Comparison of ENCODE assay signal across 16 mouse cellular contexts in genomic region chr10:106914822-106915221, GRCm38 (mm10).
"Had no signal": no experiment of that assay in that cellular context is flagged by ENCODE, and none has a peak within 500 bp of the region (broad histone marks: within the 10 kb centered on the region; RNA-seq: fewer than 3 reads in every experiment).

No protein-coding gene starts in this region.

- DNase-seq: retina, postnatal 1 day; right cerebral cortex, adult 18-20 months; right cerebral cortex, postnatal 14 days; right cerebral cortex, postnatal 25 days; right cerebral cortex, postnatal 4 days; spleen, adult 18-20 months; thymus, adult 18-20 months; thymus, adult 2 months; thymus, postnatal 14 days; thymus, postnatal 25 days; thymus, postnatal 36 days; thymus, postnatal 4 days had no signal

- H3K4me3 ChIP-seq: neural tube, embryonic 13.5 days; neural tube, embryonic 15.5 days; stomach, embryonic 15.5 days had no signal

- H3K27ac ChIP-seq: neural tube, embryonic 13.5 days; neural tube, embryonic 15.5 days; stomach, embryonic 15.5 days; stomach, postnatal 0 days had no signal
